Mouse (Mus musculus) liver, embryonic 14.5 days (tissue): ENCODE results near the gene Zfp189. TPM values are rescaled to one million over a fixed set of nuclear protein-coding genes. Genes with fewer than 3 reads are reported as not detected.
A peak's percentile ranks its signal among the peaks of the same experiment; 100 is the strongest.

ENCODE experiments used
- ATAC-seq: fragments of 200-750 bp; cut with Nextera tagmentation; 2 replicates; pipeline ENCODE4 v1.8.0; 2017; ENCODE audit warnings: moderate number of reproducible peaks, mild to moderate bottlenecking, moderate library complexity; ENCODE audit not compliant: insufficient read depth
- DNase-seq, 3 experiments: peaks; one replicate each; pipeline ENCODE4 v3.0.0-alpha.2; 2012 to 2013; ENCODE audit warnings: low read depth in 3 of 3, low spot score in 3 of 3
- H3K27ac ChIP-seq: fragments of 300-500 bp; sonication (generic); 2 replicates; pipeline ENCODE4 v1.5.1; 2014; ENCODE audit warnings: moderate library complexity, mild to moderate bottlenecking, control low read depth, inconsistent platforms
- H3K27me3 ChIP-seq: fragments of 300-500 bp; sonication (generic); 2 replicates; pipeline ENCODE4 v1.6.1; 2014; ENCODE audit warnings: mild to moderate bottlenecking, low read length, moderate library complexity; ENCODE audit not compliant: control insufficient read depth, insufficient read depth
- H3K36me3 ChIP-seq: fragments of 300-500 bp; sonication (generic); replicated peaks from 2 replicates; pipeline ENCODE4 v1.6.1; 2014; ENCODE audit warnings: low read depth; ENCODE audit not compliant: control insufficient read depth, insufficient read depth
- H3K4me1 ChIP-seq, 2 experiments: fragments of 200-500 bp in 1 of 2; fragments of 300-500 bp in 1 of 2; sonication (generic) in 1 of 2; replicated peaks; 2 replicates each; pipeline ENCODE4 v1.6.1; 2012 to 2014; ENCODE audit warnings: antibody characterized with exemption in 1 of 2, inconsistent platforms in 1 of 2, low read length in 1 of 2; ENCODE audit not compliant: control insufficient read depth in 2 of 2, insufficient read depth in 2 of 2
- H3K4me2 ChIP-seq: fragments of 300-500 bp; sonication (generic); 2 replicates; pipeline ENCODE4 v1.6.1; 2014; ENCODE audit warnings: low read depth, mild to moderate bottlenecking, control low read depth, moderate library complexity
- H3K4me3 ChIP-seq, 2 experiments: fragments of 200-500 bp in 1 of 2; fragments of 300-500 bp in 1 of 2; sonication (generic) in 1 of 2; 2 replicates each; pipeline ENCODE4 v1.5.1; 2012 to 2014; ENCODE audit warnings: low read depth in 2 of 2, low read length in 2 of 2, mild to moderate bottlenecking in 2 of 2, control low read depth in 1 of 2, inconsistent platforms in 1 of 2, moderate library complexity in 1 of 2; ENCODE audit not compliant: insufficient read depth in 1 of 2
- H3K9ac ChIP-seq: fragments of 300-500 bp; sonication (generic); replicated peaks from 2 replicates; pipeline ENCODE4 v1.6.1; 2014; ENCODE audit warnings: mild to moderate bottlenecking, control low read depth, moderate library complexity
- H3K9me3 ChIP-seq: fragments of 300-500 bp; sonication (generic); 2 replicates; pipeline ENCODE4 v1.6.1; 2016; ENCODE audit warnings: low read length, mixed read lengths; ENCODE audit not compliant: control insufficient read depth
- CTCF ChIP-seq: IDR thresholded peaks from 2 replicates; pipeline ENCODE4 v1.5.1; 2016; ENCODE audit warnings: antibody characterized with exemption, low read depth, control low read depth
- EP300 ChIP-seq: IDR thresholded peaks from 2 replicates; pipeline ENCODE4 v1.6.1; 2016; ENCODE audit warnings: antibody characterized with exemption, low read depth
- WGBS: fragments of 180-500 bp; shearing (Covaris S2); extraction: QIAGEN DNeasy Blood & Tissue Kit; methylation state at CpG from one replicate; pipeline ENCODE4 v1.1.7; 2014; ENCODE audit not compliant: insufficient replicate concordance; 5-methylcytosine and 5-hydroxymethylcytosine counted together
- polyA plus RNA-seq, 2 experiments: library from polyadenylated mRNA; depleted of rRNA in 1 of 2; stranded (reverse) in 1 of 2; unstranded in 1 of 2; fragments of >200 nt; fragmentation: Nextera tagmentation in 1 of 2; extraction: Ambion mirVana in 1 of 2; gene quantifications; 2 replicates each; pipeline versions ENCODE4 v1.2.1 to v1.2.3; 2012 to 2014

Zfp189 gene
- polyA plus RNA-seq, 2 experiments, result 1.5 to 2.6 TPM

DNA sequence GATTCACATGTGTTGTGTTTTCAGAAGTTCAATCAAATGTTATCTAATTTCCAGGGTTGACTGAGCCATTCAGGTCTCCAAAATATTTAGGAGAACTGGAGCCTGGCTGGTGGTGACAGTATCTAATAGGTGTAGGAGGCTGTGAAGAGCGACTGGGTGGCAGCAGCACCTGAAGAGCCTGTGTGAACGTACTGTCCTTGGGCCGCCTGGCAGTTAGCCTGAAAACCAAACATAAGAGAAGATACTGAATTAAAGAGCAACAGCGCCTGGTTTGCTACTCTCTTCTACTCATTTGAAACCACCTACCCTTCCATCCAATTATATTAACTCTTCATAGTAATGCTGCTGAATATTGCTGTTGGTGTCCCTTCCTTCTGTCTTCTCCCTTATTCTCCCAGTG, 15.7 kb downstream of the Zfp189 start:
- 60% methylated on average over 4 of the region's 4 CpGs for WGBS
- Histone ChIP-seq H3K27ac (no peak overlapping the region), H3K4me2 (no peak overlapping the region), H3K4me1 (no peaks in the 10 kb centered on the region), H3K9ac (no peak overlapping the region), H3K27me3 (no peaks in the 10 kb centered on the region), H3K36me3 (no peaks in the 10 kb centered on the region), H3K9me3 (no peaks in the 10 kb centered on the region), H3K4me3 (no peak overlapping the region)
- ATAC-seq, result no peak
- DNase-seq, result no peak
- TF ChIP-seq CTCF (no peak), EP300 (no peak)

DNA sequence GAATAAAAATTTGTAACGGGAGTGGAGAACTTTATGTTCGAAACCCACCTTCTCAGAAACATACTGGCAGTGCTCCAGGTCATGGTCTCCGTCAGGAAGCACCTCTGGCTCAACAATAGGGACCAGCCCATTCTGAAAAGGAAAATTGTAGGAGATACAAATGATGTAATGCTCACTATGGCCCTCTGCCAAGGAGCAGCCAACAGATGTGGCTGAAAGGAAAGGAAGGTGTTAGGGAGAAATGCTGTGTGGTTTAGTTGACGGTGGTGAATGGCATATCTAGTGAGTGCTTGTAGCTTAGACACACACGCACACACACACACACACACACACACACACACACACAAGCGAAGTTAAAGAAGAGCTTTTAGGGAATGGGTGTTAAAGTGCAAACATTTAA, 18.7 kb downstream of the Zfp189 start:
- no peaks in the 10 kb centered on the region for H3K36me3 ChIP-seq
- H3K9me3 ChIP-seq, result no peaks in the 10 kb centered on the region
- H3K4me3 ChIP-seq, result no peak overlapping the region
- DNase-seq, result no peak
- H3K27me3 ChIP-seq, result no peaks in the 10 kb centered on the region
- H3K4me2 ChIP-seq, result no peak overlapping the region
- TF ChIP-seq EP300 (no peak), CTCF (no peak)
- no peak overlapping the region for H3K27ac ChIP-seq
- ATAC-seq, result no peak
- 56% methylated on average over 6 of the region's 6 CpGs for WGBS
- no peaks in the 10 kb centered on the region for H3K4me1 ChIP-seq
- no peak overlapping the region for H3K9ac ChIP-seq

DNA sequence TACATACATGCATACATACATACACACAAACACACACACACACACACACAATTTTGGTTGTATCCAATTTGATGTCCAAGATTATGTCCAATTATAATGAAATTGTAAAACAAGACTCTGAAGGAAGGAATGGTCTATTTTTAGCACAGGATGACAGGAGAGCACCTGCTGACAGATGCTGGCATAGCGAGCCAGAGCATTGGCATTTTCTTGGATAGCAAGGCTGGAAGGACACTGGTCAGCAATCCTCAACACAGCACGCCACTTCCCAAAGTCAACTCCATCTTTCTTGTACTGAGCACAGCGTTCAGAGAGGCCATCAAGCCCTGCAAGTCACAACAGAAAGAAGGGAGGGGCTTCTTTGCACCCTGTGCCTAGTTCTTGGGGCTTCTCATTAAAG, 20.0 kb downstream of the Zfp189 start:
- 63% methylated on average over 3 of the region's 3 CpGs for WGBS
- Histone ChIP-seq H3K9me3 (no peaks in the 10 kb centered on the region), H3K27ac (no peak overlapping the region), H3K9ac (no peak overlapping the region), H3K4me3 (no peak overlapping the region), H3K36me3 (no peaks in the 10 kb centered on the region), H3K27me3 (no peaks in the 10 kb centered on the region), H3K4me2 (no peak overlapping the region), H3K4me1 (no peaks in the 10 kb centered on the region)
- no peak for DNase-seq
- TF ChIP-seq CTCF, result no peak
- no peak for TF ChIP-seq EP300
- ATAC-seq, result no peak

DNA sequence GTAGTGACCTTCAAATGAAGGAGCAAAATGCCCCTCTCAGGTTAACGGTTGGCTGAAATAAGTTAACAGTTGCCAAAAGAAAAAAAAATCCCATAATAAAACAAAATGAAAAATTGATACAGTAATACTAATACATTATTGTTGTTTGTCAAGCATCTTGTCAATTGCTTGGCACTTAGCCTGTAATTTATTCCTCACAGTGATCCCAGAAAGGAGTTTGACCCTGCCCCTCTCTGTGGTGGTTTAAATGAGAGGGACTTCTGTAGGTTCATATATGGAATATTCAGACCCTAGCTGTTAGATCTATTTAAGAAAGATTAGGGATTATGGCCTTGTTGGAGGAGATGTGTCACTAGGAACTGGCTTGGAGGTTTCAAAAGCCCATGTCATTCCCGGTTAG, 25.1 kb downstream of the Zfp189 start:
- Histone ChIP-seq H3K9me3 (no peaks in the 10 kb centered on the region), H3K4me3 (no peak overlapping the region), H3K27ac (no peak overlapping the region), H3K36me3 (no peaks in the 10 kb centered on the region), H3K4me2 (peak overlapping the region; percentile 44), H3K4me1 (no peaks in the 10 kb centered on the region), H3K9ac (no peak overlapping the region), H3K27me3 (no peaks in the 10 kb centered on the region)
- 60% methylated on average over 2 of the region's 2 CpGs for WGBS
- DNase-seq (no peak), ATAC-seq (no peak)
- TF ChIP-seq EP300 (no peak), CTCF (no peak)

- peak overlapping the region; percentile 29; the same call in 1 of the 2 replicates for H3K27ac ChIP-seq
- 0 out of 4 replicates have a peak overlapping the region, but pooled peaks of 1 of the 2 experiments have one; percentile 12 for H3K4me3 ChIP-seq
- H3K27me3 ChIP-seq, result no peaks in the 10 kb centered on the region
- WGBS, result 39% methylated on average over 6 of the region's 6 CpGs
- ATAC-seq (peak; percentile 63), DNase-seq (peak in 1 of 3 experiments; percentile 7)
- H3K36me3 ChIP-seq, result no peaks in the 10 kb centered on the region
- TF ChIP-seq EP300 (no peak), CTCF (no peak)
- H3K9ac ChIP-seq, result no peak overlapping the region
- H3K4me2 ChIP-seq, result peak overlapping the region; percentile 44
- H3K4me1 ChIP-seq, result no peaks in the 10 kb centered on the region
- no peaks in the 10 kb centered on the region for H3K9me3 ChIP-seq
Observed at GRCm38 (mm10) chr4:49546873-49547543, 26.0 kb downstream of the Zfp189 start.
